Mouse (Mus musculus): ENCODE results near the gene Bms1. TPM values are rescaled to one million over a fixed set of nuclear protein-coding genes. Genes with fewer than 3 reads are reported as not detected.

The Bms1 gene
- 28.8 TPM for polyA plus RNA-seq (2014; fragmentation: Illumina TruSeq; extraction: RNeasy Lipid Tissue Mini Kit (QIAGEN cat#74804); ENCODE audit: low read depth, low replicate concordance)

DNA sequence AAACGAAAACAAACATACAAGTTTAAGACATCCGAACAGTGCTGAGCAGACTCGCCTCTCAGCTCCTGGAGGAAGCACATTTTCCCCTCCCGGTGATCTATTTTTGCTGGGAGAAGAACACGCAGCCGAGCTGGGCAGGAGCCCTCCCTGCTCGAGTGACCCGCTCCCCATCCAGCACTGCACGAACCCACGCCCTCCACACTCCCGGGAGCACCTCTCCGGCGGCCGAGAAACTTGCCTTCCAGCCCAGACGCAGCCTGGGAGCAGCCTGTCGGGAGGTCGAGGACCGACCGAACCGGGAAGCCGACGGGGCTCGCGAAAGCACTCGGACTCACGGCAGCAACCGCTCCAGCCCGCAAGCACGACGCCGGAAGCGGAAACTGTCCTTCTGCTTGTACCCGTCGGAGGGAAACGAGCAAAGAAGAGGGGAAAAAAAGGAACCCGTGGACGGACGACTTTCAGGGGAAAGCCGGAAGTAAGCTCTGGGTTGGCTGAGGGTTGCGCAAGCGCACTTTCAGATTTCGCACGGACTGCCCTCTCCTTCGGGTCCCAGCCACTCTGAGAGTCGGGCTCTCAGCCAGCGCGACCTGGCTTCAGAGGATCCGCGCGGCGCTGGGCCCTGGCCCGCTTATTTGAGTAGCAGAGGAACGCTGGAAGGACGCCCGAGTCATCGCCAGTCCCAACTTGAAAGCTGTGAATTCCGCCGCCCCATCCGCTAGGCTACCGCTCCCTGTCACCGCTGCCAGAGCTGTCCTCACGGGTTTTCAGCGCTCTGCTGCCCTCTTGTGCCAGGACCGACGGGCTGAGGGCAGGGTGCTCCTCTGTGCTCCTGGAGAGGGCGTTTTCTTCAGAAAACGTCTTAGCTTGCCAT, at the start of gene Bms1:
Gene Bms1, minus strand, starts transcription at position 425 of the 871 bp plus-strand sequence.

DNA sequence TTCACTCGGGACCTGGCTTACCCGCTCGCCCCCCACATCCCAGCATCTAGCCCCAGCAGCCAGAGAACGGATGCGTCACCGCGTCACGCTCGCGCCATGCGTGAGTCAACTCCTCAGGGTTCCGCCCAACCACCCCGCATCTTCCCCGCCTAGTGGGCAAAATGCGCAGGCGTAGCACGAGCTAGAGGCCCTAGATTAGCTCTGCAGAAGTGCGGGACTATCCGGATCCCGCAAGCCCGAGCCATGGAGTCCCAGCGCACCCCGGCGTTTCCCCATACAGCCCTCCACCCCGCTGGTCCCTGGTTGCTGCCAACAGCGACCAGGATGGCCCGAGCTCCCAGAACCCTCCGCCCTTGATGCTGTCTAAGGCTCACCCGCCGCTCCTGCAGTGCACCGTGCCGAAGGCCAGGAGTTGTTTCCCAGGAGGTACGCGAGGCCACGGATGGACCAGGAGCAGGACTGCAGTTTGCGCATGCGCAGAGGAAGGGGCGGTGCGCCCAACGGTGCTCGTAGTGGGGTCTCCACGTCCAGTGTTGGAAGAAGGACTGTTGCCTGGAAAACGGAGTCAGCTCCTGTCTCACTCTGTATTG, 35.9 kb upstream of the Bms1 start, which contains the start of gene Zfp248:
Gene Zfp248, minus strand, starts transcription at position 487 of the 590 bp plus-strand sequence.

Other genes starting within 250 kb of the Bms1 start
- 1.5 TPM for gene Ret, start 221.8 kb downstream of the Bms1 start, polyA plus RNA-seq (2014; fragmentation: Illumina TruSeq; extraction: RNeasy Lipid Tissue Mini Kit (QIAGEN cat#74804); ENCODE audit: low read depth, low replicate concordance)
- 5.6 TPM for gene Zfp248, start 36.1 kb upstream of the Bms1 start, polyA plus RNA-seq (2014; fragmentation: Illumina TruSeq; extraction: RNeasy Lipid Tissue Mini Kit (QIAGEN cat#74804); ENCODE audit: low read depth, low replicate concordance)
- gene Zfp9, start 59.8 kb upstream of the Bms1 start, polyA plus RNA-seq (2014; fragmentation: Illumina TruSeq; extraction: RNeasy Lipid Tissue Mini Kit (QIAGEN cat#74804); ENCODE audit: low read depth, low replicate concordance): 12.1 TPM
- 8.0 TPM for gene Ankrd26, start 142.8 kb upstream of the Bms1 start, polyA plus RNA-seq (2014; fragmentation: Illumina TruSeq; extraction: RNeasy Lipid Tissue Mini Kit (QIAGEN cat#74804); ENCODE audit: low read depth, low replicate concordance)

Measured in adrenal gland, adult 10 weeks (tissue).